Mouse (Mus musculus) spleen, adult 2 months (tissue): ENCODE measurements around the gene Ren1. TPM values are rescaled to one million over a fixed set of nuclear protein-coding genes. Genes with fewer than 3 reads are reported as not detected.

Experiments used
- DNase-seq, 2 experiments: peaks; one replicate each; pipeline versions ENCODE4 v3.0.0 to v3.0.0-alpha.2; 2012 to 2021; ENCODE audit warnings: low spot score in 2 of 2, low read depth in 1 of 2
- H3K27ac ChIP-seq: fragments of 200-500 bp; 2 replicates; pipeline ENCODE4 v1.5.1; 2012; ENCODE audit warnings: low read length, inconsistent platforms; ENCODE audit not compliant: insufficient read depth
- H3K27me3 ChIP-seq: fragments of 200-500 bp; 2 replicates; pipeline ENCODE4 v1.6.1; 2012; ENCODE audit warnings: mild to moderate bottlenecking, moderate library complexity, low read length, inconsistent platforms; ENCODE audit not compliant: control insufficient read depth, insufficient read depth
- H3K36me3 ChIP-seq: fragments of 200-500 bp; 2 replicates; pipeline ENCODE4 v1.6.1; 2012; ENCODE audit warnings: mild to moderate bottlenecking, low read length, inconsistent platforms; ENCODE audit not compliant: control insufficient read depth, insufficient read depth
- H3K4me1 ChIP-seq: fragments of 200-500 bp; 2 replicates; pipeline ENCODE4 v1.6.1; 2011; ENCODE audit warnings: inconsistent platforms; ENCODE audit not compliant: control insufficient read depth, insufficient read depth, insufficient read length
- H3K4me3 ChIP-seq: fragments of 200-500 bp; 2 replicates; pipeline ENCODE4 v1.5.1; 2011; ENCODE audit warnings: mild to moderate bottlenecking, inconsistent platforms; ENCODE audit not compliant: insufficient read depth, insufficient read length; ENCODE audit errors: extremely low read depth
- CTCF ChIP-seq: fragments of 200-500 bp; IDR thresholded peaks from 2 replicates; pipeline ENCODE4 v1.5.1; 2011; ENCODE audit warnings: mild to moderate bottlenecking, inconsistent platforms; ENCODE audit not compliant: insufficient read depth, insufficient read length, insufficient replicate concordance; ENCODE audit errors: extremely low read depth
- POLR2A ChIP-seq: fragments of 200-500 bp; IDR thresholded peaks from 2 replicates; pipeline ENCODE4 v1.6.1; 2011; ENCODE audit warnings: low read depth, low read length, inconsistent platforms
- WGBS: fragments of 180-500 bp; shearing (Covaris S2); methylation state at CpG from one replicate; pipeline ENCODE4 v1.1.7; 2018; 5-methylcytosine and 5-hydroxymethylcytosine counted together
- polyA plus RNA-seq: library from polyadenylated mRNA; depleted of rRNA; stranded (reverse); fragments of >200 nt; gene quantifications from 2 replicates; pipeline ENCODE4 v1.2.3, GENCODE M21; 2012

The Ren1 gene
- polyA plus RNA-seq, 1 experiment, result not detected

GRCm38 (mm10) chr1:133387539-133388268 lies 37.4 kb downstream of the Ren1 start:
- Histone ChIP-seq H3K27me3 (no peaks in the 10 kb centered on the region), H3K4me1 (peaks cover 4% of the 10 kb centered on the region; the same call in 1 of the 2 replicates), H3K4me3 (no peak overlapping the region), H3K27ac (no peak overlapping the region), H3K36me3 (no peaks in the 10 kb centered on the region)
- no peak for DNase-seq
- TF ChIP-seq CTCF, result no peak
- no peak for TF ChIP-seq POLR2A
- WGBS, result 92% methylated on average over 19 of the region's 19 CpGs

GRCm38 (mm10) chr1:133394702-133395101 lies 44.4 kb downstream of the Ren1 start:
- no peaks in the 10 kb centered on the region for H3K27me3 ChIP-seq
- DNase-seq, result no peak
- no peaks in the 10 kb centered on the region for H3K36me3 ChIP-seq
- H3K27ac ChIP-seq, result no peak overlapping the region
- WGBS, result 72% methylated on average over 4 of the region's 4 CpGs
- TF ChIP-seq POLR2A (no peak), CTCF (no peak)
- H3K4me3 ChIP-seq, result no peak overlapping the region
- H3K4me1 ChIP-seq, result no peaks in the 10 kb centered on the region

- Histone ChIP-seq H3K4me1 (no peaks in the 10 kb centered on the region; the same call in 1 of the 2 replicates), H3K4me3 (no peak overlapping the region), H3K27ac (no peak overlapping the region), H3K36me3 (no peaks in the 10 kb centered on the region), H3K27me3 (no peaks in the 10 kb centered on the region)
- no peak for TF ChIP-seq POLR2A
- no peak for TF ChIP-seq CTCF
- 87% methylated on average over 5 of the region's 5 CpGs for WGBS
- DNase-seq, result no peak
Observed at GRCm38 (mm10) chr1:133396693-133397092, 46.4 kb downstream of the Ren1 start.

- TF ChIP-seq POLR2A (no peak), CTCF (no peak)
- no peaks in the 10 kb centered on the region for H3K36me3 ChIP-seq
- no peaks in the 10 kb centered on the region for H3K27me3 ChIP-seq
- no peak overlapping the region for H3K4me3 ChIP-seq
- 86% methylated on average over 5 of the region's 5 CpGs for WGBS
- no peak overlapping the region for H3K27ac ChIP-seq
- DNase-seq, result no peak
- no peaks in the 10 kb centered on the region; the same call in 1 of the 2 replicates for H3K4me1 ChIP-seq
Observed at GRCm38 (mm10) chr1:133397094-133397482, 46.8 kb downstream of the Ren1 start.

- peak overlapping the region; percentile 12; the same call in 1 of the 2 replicates for H3K27ac ChIP-seq
- TF ChIP-seq CTCF (no peak), POLR2A (no peak)
- H3K27me3 ChIP-seq, result no peaks in the 10 kb centered on the region
- no peak for DNase-seq
- no peak overlapping the region for H3K4me3 ChIP-seq
- H3K36me3 ChIP-seq, result no peaks in the 10 kb centered on the region
- 54% methylated on average over 17 of the region's 17 CpGs for WGBS
- H3K4me1 ChIP-seq, result no peaks in the 10 kb centered on the region; the same call in 1 of the 2 replicates
Observed at GRCm38 (mm10) chr1:133397483-133398237, 47.4 kb downstream of the Ren1 start.

GRCm38 (mm10) chr1:133400014-133400725 lies 49.9 kb downstream of the Ren1 start:
- no peaks in the 10 kb centered on the region for H3K36me3 ChIP-seq
- H3K27me3 ChIP-seq, result no peaks in the 10 kb centered on the region
- WGBS, result 31% methylated on average over 13 of the region's 13 CpGs
- TF ChIP-seq POLR2A (no peak), CTCF (no peak)
- no peaks in the 10 kb centered on the region; the same call in 1 of the 2 replicates for H3K4me1 ChIP-seq
- DNase-seq, result no peak
- H3K4me3 ChIP-seq, result no peak overlapping the region
- H3K27ac ChIP-seq, result no peak overlapping the region
